Mouse (Mus musculus) MEL (cell line): ENCODE measurements at regions not wholly inside any gene's neighbourhood (a gene's known extent, or its start where the extent isn't known, plus 50 kb on each side); places are given as distances from the start of the nearest gene placed in this dataset.

Experiments used
- DNase-seq: peaks from one replicate; pipeline ENCODE4 v3.0.0; 2011; ENCODE audit warnings: low read depth, low spot score
- H3K27ac ChIP-seq: 2 replicates; pipeline ENCODE4 v1.5.1; 2012; ENCODE audit warnings: low read depth, mild to moderate bottlenecking, control low read depth, low read length, moderate library complexity; ENCODE audit not compliant: control insufficient read depth
- H3K27me3 ChIP-seq, 2 experiments: fragments of 150-350 bp in 1 of 2; sonication (generic) in 1 of 2; 2 replicates each; pipeline ENCODE4 v1.6.1; 2012; ENCODE audit warnings: low read length in 2 of 2, mild to moderate bottlenecking in 2 of 2, improper control_type of control experiment in 1 of 2, moderate library complexity in 1 of 2; ENCODE audit not compliant: insufficient read depth in 2 of 2, control insufficient read depth in 1 of 2
- H3K36me3 ChIP-seq, 2 experiments: 2 replicates each; pipeline ENCODE4 v1.6.1; 2012 to 2014; ENCODE audit warnings: low read length in 2 of 2, improper control_type of control experiment in 1 of 2, inconsistent platforms in 1 of 2, mild to moderate bottlenecking in 1 of 2; ENCODE audit not compliant: insufficient read depth in 2 of 2, control insufficient read depth in 1 of 2
- H3K4me1 ChIP-seq, 2 experiments: fragments of 150-350 bp in 1 of 2; sonication (generic) in 1 of 2; 2 replicates each; pipeline ENCODE4 v1.6.1; 2012; ENCODE audit warnings: low read length in 2 of 2, improper control_type of control experiment in 1 of 2, mild to moderate bottlenecking in 1 of 2; ENCODE audit not compliant: insufficient read depth in 2 of 2, control insufficient read depth in 1 of 2
- H3K4me3 ChIP-seq, 2 experiments: fragments of 150-350 bp in 1 of 2; sonication (generic) in 1 of 2; 2 replicates each; pipeline ENCODE4 v1.5.1; 2012; ENCODE audit warnings: low read depth in 2 of 2, low read length in 2 of 2, mild to moderate bottlenecking in 2 of 2, moderate library complexity in 2 of 2, control low read depth in 1 of 2, improper control_type of control experiment in 1 of 2; ENCODE audit not compliant: control insufficient read depth in 1 of 2, insufficient read depth in 1 of 2
- H3K79me2 ChIP-seq: 2 replicates; pipeline ENCODE4 v1.6.1; 2012; ENCODE audit warnings: mild to moderate bottlenecking, low read length, moderate library complexity; ENCODE audit not compliant: control insufficient read depth, poor library complexity, insufficient read depth
- H3K9ac ChIP-seq: 2 replicates; pipeline ENCODE4 v1.6.1; 2012; ENCODE audit warnings: low read depth, mild to moderate bottlenecking, control low read depth, low read length, moderate library complexity; ENCODE audit not compliant: control insufficient read depth, poor library complexity, severe bottlenecking
- H3K9me3 ChIP-seq: fragments of 150-350 bp; sonication (generic); replicated peaks from 2 replicates; pipeline ENCODE4 v1.6.1; 2012; ENCODE audit warnings: mild to moderate bottlenecking, low read length, improper control_type of control experiment, moderate library complexity; ENCODE audit not compliant: insufficient read depth
- BHLHE40 ChIP-seq: IDR thresholded peaks from 2 replicates; pipeline ENCODE4 v1.6.1; 2012; ENCODE audit warnings: low read depth, mild to moderate bottlenecking, inconsistent platforms, low read length, improper control_type of control experiment, borderline replicate concordance
- CHD2 ChIP-seq: IDR thresholded peaks from 2 replicates; pipeline ENCODE4 v1.6.1; 2011; ENCODE audit warnings: low read length, improper control_type of control experiment
- ELF1 ChIP-seq: IDR thresholded peaks from 2 replicates; pipeline ENCODE4 v1.6.1; 2014; ENCODE audit warnings: low read depth, mild to moderate bottlenecking, inconsistent platforms, low read length, improper control_type of control experiment, moderate library complexity
- GATA1 ChIP-seq: IDR thresholded peaks from 2 replicates; pipeline ENCODE4 v1.6.1; 2011; ENCODE audit warnings: low read depth, low read length, improper control_type of control experiment
- HCFC1 ChIP-seq: IDR thresholded peaks from 2 replicates; pipeline ENCODE4 v1.6.1; 2012; ENCODE audit warnings: low read depth, mild to moderate bottlenecking, inconsistent platforms, low read length, improper control_type of control experiment, moderate library complexity
- JUND ChIP-seq: IDR thresholded peaks from 2 replicates; pipeline ENCODE4 v1.6.1; 2011; ENCODE audit warnings: low read depth, mild to moderate bottlenecking, improper control_type of control experiment, low read length
- MAFK ChIP-seq: IDR thresholded peaks from 2 replicates; pipeline ENCODE4 v1.6.1; 2011; ENCODE audit warnings: low read depth, mild to moderate bottlenecking, low read length, improper control_type of control experiment, borderline replicate concordance
- MAX ChIP-seq: IDR thresholded peaks from 2 replicates; pipeline ENCODE4 v1.6.1; 2011; ENCODE audit warnings: low read length, improper control_type of control experiment
- MAZ ChIP-seq: IDR thresholded peaks from 2 replicates; pipeline ENCODE4 v1.6.1; 2012; ENCODE audit warnings: low read depth, mild to moderate bottlenecking, inconsistent platforms, low read length, improper control_type of control experiment
- MEF2A ChIP-seq: IDR thresholded peaks from 2 replicates; pipeline ENCODE4 v1.6.1; 2014; ENCODE audit warnings: low read depth, mild to moderate bottlenecking, inconsistent platforms, low read length, improper control_type of control experiment; ENCODE audit not compliant: poor library complexity, insufficient replicate concordance, severe bottlenecking; ENCODE audit errors: extremely low read depth
- MYC ChIP-seq: IDR thresholded peaks from 2 replicates; pipeline ENCODE4 v1.6.1; 2011; ENCODE audit warnings: low read depth, mild to moderate bottlenecking, low read length, improper control_type of control experiment, moderate library complexity
- POLR2AphosphoS5 ChIP-seq: IDR thresholded peaks from 2 replicates; pipeline ENCODE4 v1.6.1; 2012; ENCODE audit warnings: low read depth, borderline replicate concordance, mild to moderate bottlenecking, inconsistent platforms, low read length, moderate library complexity, mixed read lengths
- RAD21 ChIP-seq: IDR thresholded peaks from 2 replicates; pipeline ENCODE4 v1.6.1; 2011; ENCODE audit warnings: mild to moderate bottlenecking, low read depth, low read length, improper control_type of control experiment
- TAL1 ChIP-seq: IDR thresholded peaks from 2 replicates; pipeline ENCODE4 v1.6.1; 2012; ENCODE audit warnings: mild to moderate bottlenecking, inconsistent platforms, low read length, moderate library complexity, mixed read lengths
- UBTF ChIP-seq: IDR thresholded peaks from 2 replicates; pipeline ENCODE4 v1.6.1; 2012; ENCODE audit warnings: low read depth, mild to moderate bottlenecking, inconsistent platforms, low read length, improper control_type of control experiment, moderate library complexity, borderline replicate concordance; ENCODE audit not compliant: insufficient read depth
- USF1 ChIP-seq: IDR thresholded peaks from 2 replicates; pipeline ENCODE4 v1.6.1; 2014; ENCODE audit warnings: low read depth, mild to moderate bottlenecking, inconsistent platforms, low read length, improper control_type of control experiment, moderate library complexity
- ZMIZ1 ChIP-seq: IDR thresholded peaks from 2 replicates; pipeline ENCODE4 v1.6.1; 2012; ENCODE audit warnings: low read depth, mild to moderate bottlenecking, inconsistent platforms, low read length, improper control_type of control experiment, moderate library complexity

DNA sequence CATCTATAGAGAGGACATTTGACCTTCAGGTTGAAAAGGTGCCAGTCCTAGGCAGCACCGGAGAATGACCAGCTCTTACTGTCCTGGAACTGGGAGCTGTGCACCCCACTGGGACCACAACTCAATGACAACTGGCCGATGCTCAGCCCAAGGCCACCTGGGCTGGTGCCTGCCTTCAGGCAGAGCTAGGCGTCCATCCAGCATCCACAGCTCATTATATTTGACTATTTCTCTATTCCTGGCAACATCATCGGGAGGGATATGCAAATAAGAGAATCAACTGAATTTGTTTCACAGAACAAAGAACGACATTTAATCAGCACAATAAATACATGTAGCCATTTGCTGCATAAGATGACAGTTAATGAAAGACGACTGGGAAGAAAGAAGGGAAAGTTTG lies 149.0 kb upstream of the Gli2 start:
- no peak for DNase-seq
- H3K4me1 ChIP-seq, result no peaks in the 10 kb centered on the region
- no peak for TF ChIP-seq HCFC1
- TF ChIP-seq MAX, result no peak
- no peak for TF ChIP-seq TAL1
- no peak for TF ChIP-seq MEF2A
- TF ChIP-seq GATA1, result no peak
- no peak for TF ChIP-seq BHLHE40
- TF ChIP-seq ELF1, result no peak
- H3K27me3 ChIP-seq, result no peaks in the 10 kb centered on the region
- H3K79me2 ChIP-seq, result no peaks in the 10 kb centered on the region
- no peak overlapping the region for H3K27ac ChIP-seq
- H3K36me3 ChIP-seq, result no peaks in the 10 kb centered on the region
- no peaks in the 10 kb centered on the region for H3K9me3 ChIP-seq
- no peak overlapping the region for H3K4me3 ChIP-seq
- H3K9ac ChIP-seq, result no peak overlapping the region

DNA sequence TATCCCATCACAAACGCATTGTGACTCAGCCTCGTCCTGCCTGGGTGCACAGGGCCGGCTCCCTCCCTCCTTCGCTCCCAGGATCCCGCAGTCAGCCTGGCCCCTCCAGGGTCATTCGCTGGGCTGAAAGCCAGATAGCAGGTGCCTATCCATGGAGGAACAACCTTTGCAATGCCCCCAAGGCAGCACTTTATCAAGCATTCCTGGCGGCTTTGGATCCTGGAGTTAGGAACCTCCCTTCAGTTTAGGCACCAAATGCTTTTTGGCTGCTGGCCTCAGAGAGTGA lies 143.9 kb upstream of the Gli2 start:
- no peaks in the 10 kb centered on the region for H3K79me2 ChIP-seq
- no peak overlapping the region for H3K4me3 ChIP-seq
- no peaks in the 10 kb centered on the region for H3K9me3 ChIP-seq
- no peaks in the 10 kb centered on the region for H3K36me3 ChIP-seq
- no peak overlapping the region for H3K27ac ChIP-seq
- no peaks in the 10 kb centered on the region for H3K4me1 ChIP-seq
- H3K27me3 ChIP-seq, result no peaks in the 10 kb centered on the region
- no peak overlapping the region for H3K9ac ChIP-seq
- no peak for DNase-seq
- TF ChIP-seq MAZ (no peak), MAFK (no peak), CHD2 (no peak), ZMIZ1 (no peak), UBTF (no peak), POLR2AphosphoS5 (no peak), USF1 (no peak), MYC (no peak), JUND (no peak), RAD21 (no peak)
